Mouse (Mus musculus): ENCODE measurements at regions not wholly inside any gene's neighbourhood (a gene's known extent, or its start where the extent isn't known, plus 50 kb on each side); places are given as distances from the start of the nearest gene placed in this dataset.

- Histone ChIP-seq H3K27ac (no peak overlapping the region), H3K4me3 (no peak overlapping the region)
- no peak for TF ChIP-seq CTCF (conservative IDR thresholded peaks at IDR 0.05)
- DNase-seq (ENCODE audit: low spot score in 2 of 2): no peak
These were observed 3638.1 kb upstream of the Gm7489 start for GRCm38 (mm10) chr15:50246418-50247186.

GRCm38 (mm10) chr15:50260057-50260456, 3624.6 kb upstream of the Gm7489 start:
- Histone ChIP-seq H3K4me3 (no peak overlapping the region), H3K27ac (no peak overlapping the region)
- DNase-seq (ENCODE audit: low spot score in 2 of 2): no peak
- TF ChIP-seq CTCF (conservative IDR thresholded peaks at IDR 0.05): no peak

GRCm38 (mm10) chr15:50261245-50261872, 3623.3 kb upstream of the Gm7489 start:
- peak; percentile 94 for TF ChIP-seq CTCF (conservative IDR thresholded peaks at IDR 0.05)
- Histone ChIP-seq H3K27ac (no peak overlapping the region), H3K4me3 (no peak overlapping the region; the same call in 1 of the 2 replicates)
- peak; percentile 74 to 77 for DNase-seq (ENCODE audit: low spot score in 2 of 2)

- TF ChIP-seq CTCF (conservative IDR thresholded peaks at IDR 0.05): no peak
- DNase-seq (ENCODE audit: low spot score in 2 of 2): no peak
- no peak overlapping the region for H3K27ac ChIP-seq
- no peak overlapping the region for H3K4me3 ChIP-seq
These were observed 3617.2 kb upstream of the Gm7489 start for GRCm38 (mm10) chr15:50267542-50267941.

- TF ChIP-seq CTCF (conservative IDR thresholded peaks at IDR 0.05): no peak
- Histone ChIP-seq H3K4me3 (no peak overlapping the region), H3K27ac (no peak overlapping the region)
- no peak for DNase-seq (ENCODE audit: low spot score in 2 of 2)
These were observed 3613.1 kb upstream of the Gm7489 start for GRCm38 (mm10) chr15:50271646-50272045.

GRCm38 (mm10) chr15:50282576-50282975, 3602.1 kb upstream of the Gm7489 start:
- Histone ChIP-seq H3K27ac (no peak overlapping the region), H3K4me3 (no peak overlapping the region)
- TF ChIP-seq CTCF (conservative IDR thresholded peaks at IDR 0.05): no peak
- DNase-seq (ENCODE audit: low spot score in 2 of 2): no peak

GRCm38 (mm10) chr15:50283491-50283890, 3601.2 kb upstream of the Gm7489 start:
- no peak overlapping the region for H3K27ac ChIP-seq

GRCm38 (mm10) chr15:50301831-50302230, 3582.9 kb upstream of the Gm7489 start:
- no peak for DNase-seq (ENCODE audit: low spot score in 2 of 2)
- TF ChIP-seq CTCF (conservative IDR thresholded peaks at IDR 0.05): no peak
- Histone ChIP-seq H3K27ac (no peak overlapping the region), H3K4me3 (no peak overlapping the region)

More at GRCm38 (mm10) chr15:50283491-50283890, 3601.2 kb upstream of the Gm7489 start:
- TF ChIP-seq CTCF (conservative IDR thresholded peaks at IDR 0.05): no peak
- no peak overlapping the region for H3K4me3 ChIP-seq
- no peak for DNase-seq (ENCODE audit: low spot score in 2 of 2)

- no peak overlapping the region for H3K4me3 ChIP-seq
- H3K27ac ChIP-seq: no peak overlapping the region
- no peak for TF ChIP-seq CTCF (conservative IDR thresholded peaks at IDR 0.05)
- no peak for DNase-seq (ENCODE audit: low spot score in 2 of 2)
These were observed 3580.6 kb upstream of the Gm7489 start for GRCm38 (mm10) chr15:50304085-50304484.

GRCm38 (mm10) chr15:50320796-50321195, 3563.9 kb upstream of the Gm7489 start:
- DNase-seq (ENCODE audit: low spot score in 2 of 2): no peak
- TF ChIP-seq CTCF (conservative IDR thresholded peaks at IDR 0.05): peak; percentile 65
- no peak overlapping the region for H3K4me3 ChIP-seq
- H3K27ac ChIP-seq: no peak overlapping the region

GRCm38 (mm10) chr15:50345536-50345935, 3539.2 kb upstream of the Gm7489 start:
- Histone ChIP-seq H3K27ac (no peak overlapping the region), H3K4me3 (no peak overlapping the region)
- TF ChIP-seq CTCF (conservative IDR thresholded peaks at IDR 0.05): no peak
- no peak for DNase-seq (ENCODE audit: low spot score in 2 of 2)

- Histone ChIP-seq H3K27ac (no peak overlapping the region), H3K4me3 (no peak overlapping the region)
- no peak for TF ChIP-seq CTCF (conservative IDR thresholded peaks at IDR 0.05)
- DNase-seq (ENCODE audit: low spot score in 2 of 2): no peak
These were observed 3537.8 kb upstream of the Gm7489 start for GRCm38 (mm10) chr15:50346953-50347352.

GRCm38 (mm10) chr15:50360033-50360988, 3524.4 kb upstream of the Gm7489 start:
- no peak for TF ChIP-seq CTCF (conservative IDR thresholded peaks at IDR 0.05)
- Histone ChIP-seq H3K27ac (no peak overlapping the region), H3K4me3 (no peak overlapping the region)
- no peak for DNase-seq (ENCODE audit: low spot score in 2 of 2)

Data from layer of hippocampus, adult 2 months (tissue).